ENCODE assay signal across 17 mouse cellular contexts in genomic region chr5:147907144-147907543, GRCm38 (mm10). TPM values are rescaled to one million over a fixed set of nuclear protein-coding genes. Genes with fewer than 3 reads are reported as not detected.
DNase-seq lines count a peak whose midpoint lies in the region; ATAC-seq and TF ChIP-seq lines count a peak whose summit lies in the region.
"Had no signal": no experiment of that assay in that cellular context is flagged by ENCODE, and none has a peak within 500 bp of the region (broad histone marks: within the 10 kb centered on the region; RNA-seq: fewer than 3 reads in every experiment).

No protein-coding gene starts in this region.

- H3K9ac ChIP-seq in kidney, embryonic 14.5 days (ENCODE audit: low read depth, low read length), result no peak overlapping the region
- H3K9ac ChIP-seq in lung, postnatal 0 days (replicated peaks; ENCODE audit: low read depth), result no peak overlapping the region
- H3K9ac ChIP-seq in ES-Bruce4 (ENCODE audit: low read depth, poor library complexity, severe bottlenecking), result no peak overlapping the region
- H3K9ac ChIP-seq in forebrain, embryonic 13.5 days, result no peak overlapping the region
- H3K9ac ChIP-seq: forebrain, embryonic 15.5 days; hindbrain, embryonic 13.5 days; intestine, embryonic 15.5 days; lung, embryonic 15.5 days had no signal

- no peak for TF ChIP-seq POLR2A in kidney, adult 2 months (IDR thresholded peaks at IDR 0.05; ENCODE audit: low read depth, low read length)
- no peak for TF ChIP-seq POLR2A in ES-Bruce4 (IDR thresholded peaks at IDR 0.05; ENCODE audit: insufficient read depth, low read length)
- no peak for TF ChIP-seq POLR2A in cortical plate, adult 2 months (IDR thresholded peaks at IDR 0.05; ENCODE audit: extremely low read depth, insufficient read depth, low read length)

- H3K27me3 ChIP-seq in kidney, adult 2 months (replicated peaks; ENCODE audit: control insufficient read depth, insufficient read depth, low read length), result no peaks in the 10 kb centered on the region
- no peaks in the 10 kb centered on the region for H3K27me3 ChIP-seq in kidney, embryonic 14.5 days (ENCODE audit: control insufficient read depth, insufficient read depth, low read length)
- H3K27me3 ChIP-seq in lung, postnatal 0 days (replicated peaks; ENCODE audit: insufficient read depth, low read length), result no peaks in the 10 kb centered on the region
- H3K27me3 ChIP-seq in ES-Bruce4 (ENCODE audit: control insufficient read depth, insufficient read depth, low read length, poor library complexity, severe bottlenecking), result no peaks in the 10 kb centered on the region
- H3K27me3 ChIP-seq in forebrain, embryonic 13.5 days, result no peaks in the 10 kb centered on the region
- H3K27me3 ChIP-seq: forebrain, embryonic 15.5 days; hindbrain, embryonic 13.5 days; intestine, embryonic 15.5 days; lung, embryonic 15.5 days had no signal

- no peak overlapping the region for H3K27ac ChIP-seq in kidney, adult 2 months (ENCODE audit: insufficient read depth, low read depth, low read length)
- no peak overlapping the region for H3K27ac ChIP-seq in kidney, embryonic 14.5 days (ENCODE audit: low read depth, low read length)
- no peak overlapping the region for H3K27ac ChIP-seq in lung, postnatal 0 days (ENCODE audit: low read length)
- no peak overlapping the region for H3K27ac ChIP-seq in ES-Bruce4 (ENCODE audit: insufficient read depth, low read length)
- no peak overlapping the region for H3K27ac ChIP-seq in cortical plate, adult 2 months (ENCODE audit: insufficient read depth, low read length)
- H3K27ac ChIP-seq in forebrain, embryonic 13.5 days, result no peak overlapping the region
- H3K27ac ChIP-seq: forebrain, embryonic 15.5 days; hindbrain, embryonic 13.5 days; intestine, embryonic 15.5 days; limb, embryonic 10.5 days; lung, embryonic 15.5 days had no signal

- H3K4me1 ChIP-seq in kidney, adult 2 months (ENCODE audit: control insufficient read depth, insufficient read depth, low read length), result no peaks in the 10 kb centered on the region
- no peaks in the 10 kb centered on the region for H3K4me1 ChIP-seq in kidney, embryonic 14.5 days (ENCODE audit: control insufficient read depth, insufficient read depth, low read length)
- no peaks in the 10 kb centered on the region for H3K4me1 ChIP-seq in lung, postnatal 0 days (ENCODE audit: insufficient read depth, low read depth, low read length)
- H3K4me1 ChIP-seq in ES-Bruce4 (ENCODE audit: control insufficient read depth, insufficient read depth, low read length), result no peaks in the 10 kb centered on the region
- H3K4me1 ChIP-seq in cortical plate, adult 2 months (ENCODE audit: control insufficient read depth, insufficient read depth, low read length), result no peaks in the 10 kb centered on the region
- no peaks in the 10 kb centered on the region for H3K4me1 ChIP-seq in forebrain, embryonic 13.5 days
- H3K4me1 ChIP-seq: forebrain, embryonic 15.5 days; hindbrain, embryonic 13.5 days; intestine, embryonic 15.5 days; limb, embryonic 10.5 days; lung, embryonic 15.5 days had no signal

- DNase-seq in kidney, adult 2 months, result no peak
- DNase-seq in lung, postnatal 0 days (ENCODE audit: low spot score), result no peak
- no peak for DNase-seq in lung, adult 18-20 months
- no peak for DNase-seq in right cerebral cortex, postnatal 10 days (ENCODE audit: low spot score in 2 of 2)
- DNase-seq: cerebellum, adult 2 months; heart, adult 18-20 months; right cerebral cortex, postnatal 25 days had no signal

- 61% methylated on average over 11 of the region's 11 CpGs for WGBS in kidney, adult 2 months
- 55% methylated on average over 9 of the region's 11 CpGs for WGBS in kidney, embryonic 14.5 days
- 48% methylated on average over 8 of the region's 11 CpGs for WGBS in lung, postnatal 0 days
- 59% methylated on average over 11 of the region's 11 CpGs for WGBS in forebrain, embryonic 13.5 days

- no peaks in the 10 kb centered on the region for H3K36me3 ChIP-seq in kidney, adult 2 months (ENCODE audit: control insufficient read depth, insufficient read depth, low read length)
- H3K36me3 ChIP-seq in kidney, embryonic 14.5 days (ENCODE audit: control insufficient read depth, insufficient read depth, low read length), result no peaks in the 10 kb centered on the region
- H3K36me3 ChIP-seq in lung, postnatal 0 days (ENCODE audit: insufficient read depth, low read length), result no peaks in the 10 kb centered on the region
- H3K36me3 ChIP-seq in ES-Bruce4 (ENCODE audit: control insufficient read depth, insufficient read depth, low read length, poor library complexity, severe bottlenecking), result no peaks in the 10 kb centered on the region
- H3K36me3 ChIP-seq in forebrain, embryonic 13.5 days (ENCODE audit: poor library complexity, severe bottlenecking), result no peaks in the 10 kb centered on the region
- H3K36me3 ChIP-seq: forebrain, embryonic 15.5 days; hindbrain, embryonic 13.5 days; intestine, embryonic 15.5 days; limb, embryonic 10.5 days; lung, embryonic 15.5 days had no signal

- peak; percentile 34; the same call in 1 of the 2 replicates for TF ChIP-seq CTCF in kidney, adult 2 months (conservative IDR thresholded peaks at IDR 0.05; ENCODE audit: insufficient read depth, insufficient read length, low read depth, low read length)
- TF ChIP-seq CTCF in lung, postnatal 0 days (IDR thresholded peaks at IDR 0.05), result peak; percentile 30
- TF ChIP-seq CTCF in ES-Bruce4 (IDR thresholded peaks at IDR 0.05; ENCODE audit: low read depth, low read length), result peak; percentile 60
- 0 out of 2 replicates have a peak, but pooled peaks have one; percentile 11 for TF ChIP-seq CTCF in cortical plate, adult 2 months (IDR thresholded peaks at IDR 0.05; ENCODE audit: extremely low read depth, insufficient read depth, low read length)

- ATAC-seq in kidney, embryonic 14.5 days (ENCODE audit: low FRiP score, low TSS enrichment), result no peak
- ATAC-seq in lung, postnatal 0 days, result no peak
- no peak for ATAC-seq in forebrain, embryonic 13.5 days
- ATAC-seq: forebrain, embryonic 15.5 days had no signal

- no peak for TF ChIP-seq EP300 in lung, postnatal 0 days (IDR thresholded peaks at IDR 0.05)
- TF ChIP-seq EP300 in ES-Bruce4 (IDR thresholded peaks at IDR 0.05; ENCODE audit: insufficient read depth, low read depth, low read length), result no peak

- no peaks in the 10 kb centered on the region for H3K9me3 ChIP-seq in kidney, embryonic 14.5 days (ENCODE audit: control insufficient read depth, low read length)
- H3K9me3 ChIP-seq in lung, postnatal 0 days (ENCODE audit: low read length), result no peaks in the 10 kb centered on the region
- 0 out of 2 replicates have a peak, but pooled peaks cover 2% of the 10 kb centered on the region for H3K9me3 ChIP-seq in ES-Bruce4 (replicated peaks; ENCODE audit: control insufficient read depth, insufficient read depth, low read length, poor library complexity, severe bottlenecking)
- H3K9me3 ChIP-seq in forebrain, embryonic 13.5 days (replicated peaks), result no peaks in the 10 kb centered on the region
- H3K9me3 ChIP-seq: forebrain, embryonic 15.5 days; intestine, embryonic 15.5 days; limb, embryonic 10.5 days; lung, embryonic 15.5 days had no signal

- no peak overlapping the region for H3K4me3 ChIP-seq in kidney, adult 2 months (ENCODE audit: insufficient read depth, low read depth, low read length)
- H3K4me3 ChIP-seq in kidney, embryonic 14.5 days (ENCODE audit: low read length), result no peak overlapping the region
- H3K4me3 ChIP-seq in lung, postnatal 0 days (ENCODE audit: low read depth, low read length), result no peak overlapping the region
- no peak overlapping the region for H3K4me3 ChIP-seq in ES-Bruce4 (ENCODE audit: low read depth, low read length)
- no peak overlapping the region for H3K4me3 ChIP-seq in cortical plate, adult 2 months (ENCODE audit: insufficient read depth, low read length)
- no peak overlapping the region for H3K4me3 ChIP-seq in forebrain, embryonic 13.5 days
- H3K4me3 ChIP-seq: forebrain, embryonic 15.5 days; hindbrain, embryonic 13.5 days; intestine, embryonic 15.5 days; limb, embryonic 10.5 days; lung, embryonic 15.5 days; megakaryocyte, embryonic 14.5 days had no signal

- no peak overlapping the region for H3K4me2 ChIP-seq in kidney, embryonic 14.5 days (replicated peaks; ENCODE audit: low read depth, low read length)
- no peak overlapping the region for H3K4me2 ChIP-seq in lung, postnatal 0 days (replicated peaks; ENCODE audit: low read depth, low read length)
- H3K4me2 ChIP-seq in forebrain, embryonic 13.5 days, result no peak overlapping the region
- H3K4me2 ChIP-seq: forebrain, embryonic 15.5 days; hindbrain, embryonic 13.5 days; intestine, embryonic 15.5 days; lung, embryonic 15.5 days had no signal

RNA-seq across cellular contexts. Expression of gene Slc46a3, which starts 12.5 kb away (rescaled TPM):
- polyA plus RNA-seq in kidney, adult 2 months (2012; rRNA removed), result 36.9 and 48.5 TPM in 2 replicates
- polyA plus RNA-seq in kidney, embryonic 14.5 days (2014; fragmentation: Nextera tagmentation; extraction: Ambion mirVana), result 1.2 and 1.8 TPM in 2 replicates
- polyA plus RNA-seq in lung, postnatal 0 days (2015; fragmentation: Nextera tagmentation; extraction: Ambion mirVana), result 9.4 and 10.7 TPM in 2 replicates
- 2.5 and 3.9 TPM in 2 replicates for polyA plus RNA-seq in ES-Bruce4 (2011; ENCODE audit: insufficient read depth, insufficient read length, low read depth, missing spikeins)
- polyA plus RNA-seq in cortical plate, adult 2 months (2012; rRNA removed), result 14.5 and 15.3 TPM in 2 replicates
- polyA plus RNA-seq in forebrain, embryonic 13.5 days (2015; fragmentation: Nextera tagmentation; extraction: Ambion mirVana), result 3.0 TPM in 2 replicates

RNA-seq across cellular contexts. Expression of gene Pomp, which starts 46.9 kb away (rescaled TPM):
- polyA plus RNA-seq in kidney, adult 2 months (2012; rRNA removed), result 74.6 and 109 TPM in 2 replicates
- polyA plus RNA-seq in kidney, embryonic 14.5 days (2014; fragmentation: Nextera tagmentation; extraction: Ambion mirVana), result 495 and 603 TPM in 2 replicates
- polyA plus RNA-seq in lung, postnatal 0 days (2015; fragmentation: Nextera tagmentation; extraction: Ambion mirVana), result 393 and 397 TPM in 2 replicates
- polyA plus RNA-seq in ES-Bruce4 (2011; ENCODE audit: insufficient read depth, insufficient read length, low read depth, missing spikeins), result 249 and 270 TPM in 2 replicates
- 212 TPM in 2 replicates for polyA plus RNA-seq in cortical plate, adult 2 months (2012; rRNA removed)
- polyA plus RNA-seq in forebrain, embryonic 13.5 days (2015; fragmentation: Nextera tagmentation; extraction: Ambion mirVana), result 563 and 585 TPM in 2 replicates

RNA-seq across cellular contexts. Expression of gene Mtus2, which starts 50.0 kb away (rescaled TPM):
- 0.80 and 0.98 TPM in 2 replicates for polyA plus RNA-seq in kidney, adult 2 months (2012; rRNA removed)
- polyA plus RNA-seq in kidney, embryonic 14.5 days (2014; fragmentation: Nextera tagmentation; extraction: Ambion mirVana), result 2.3 and 3.3 TPM in 2 replicates
- polyA plus RNA-seq in lung, postnatal 0 days (2015; fragmentation: Nextera tagmentation; extraction: Ambion mirVana), result 5.5 TPM in 2 replicates
- 2.4 and 4.7 TPM in 2 replicates for polyA plus RNA-seq in ES-Bruce4 (2011; ENCODE audit: insufficient read depth, insufficient read length, low read depth, missing spikeins)
- 22.5 and 24.5 TPM in 2 replicates for polyA plus RNA-seq in cortical plate, adult 2 months (2012; rRNA removed)
- 13.7 and 13.9 TPM in 2 replicates for polyA plus RNA-seq in forebrain, embryonic 13.5 days (2015; fragmentation: Nextera tagmentation; extraction: Ambion mirVana)
